Mouse (Mus musculus): ENCODE results near the gene Ugt1a9. TPM values are rescaled to one million over a fixed set of nuclear protein-coding genes. Genes with fewer than 3 reads are reported as not detected.
"Not testable (repeated sequence)": the region's sequence is repeated elsewhere in the genome, so short reads cannot be mapped to it uniquely, and the experiment has no call there.

Gene Ugt1a9
- polyA plus RNA-seq, 1 experiment from 2014 or later: not detected

DNA sequence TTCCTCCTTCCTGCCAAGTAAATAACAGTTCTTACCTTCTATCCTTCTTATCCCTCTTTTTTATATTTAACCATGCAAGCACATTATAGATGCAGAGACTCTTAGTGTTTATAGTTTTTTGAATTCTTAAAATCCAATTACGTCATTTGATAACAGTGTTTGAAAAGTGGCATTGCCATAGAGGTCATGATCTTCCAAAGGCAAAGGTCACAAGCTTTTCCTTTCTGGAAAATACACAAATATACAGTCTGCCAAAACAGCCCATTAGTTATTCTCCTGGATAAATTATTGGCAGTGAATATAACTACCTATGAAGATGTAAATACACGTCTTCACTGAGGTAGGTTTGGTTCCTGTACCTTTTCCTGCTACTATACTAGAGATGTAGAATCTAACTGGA, 3.9 kb downstream of the Ugt1a9 start:
- DNase-seq (ENCODE audit: low spot score) (no peak), ATAC-seq (replicated peaks; ENCODE audit: insufficient number of reproducible peaks, low FRiP score, low TSS enrichment, low read depth) (no peak)
- Histone ChIP-seq H3K9me3 (replicated peaks; ENCODE audit: control insufficient read depth, low read length) (no peaks in the 10 kb centered on the region), H3K4me3 (ENCODE audit: low read depth, low read length) (no peak overlapping the region), H3K36me3 (replicated peaks; ENCODE audit: control insufficient read depth, insufficient read depth, low read depth, low read length) (no peaks in the 10 kb centered on the region), H3K9ac (replicated peaks; ENCODE audit: low read length) (no peak overlapping the region), H3K4me1 (ENCODE audit: control insufficient read depth, insufficient read depth, low read length) (no peaks in the 10 kb centered on the region), H3K27me3 (ENCODE audit: control insufficient read depth, insufficient read depth, low read length) (no peaks in the 10 kb centered on the region), H3K27ac (replicated peaks; ENCODE audit: low read depth, low read length) (no peak overlapping the region), H3K4me2 (ENCODE audit: low read depth, low read length) (no peak overlapping the region)
- WGBS: 80% methylated on average over 2 of the region's 2 CpGs

DNA sequence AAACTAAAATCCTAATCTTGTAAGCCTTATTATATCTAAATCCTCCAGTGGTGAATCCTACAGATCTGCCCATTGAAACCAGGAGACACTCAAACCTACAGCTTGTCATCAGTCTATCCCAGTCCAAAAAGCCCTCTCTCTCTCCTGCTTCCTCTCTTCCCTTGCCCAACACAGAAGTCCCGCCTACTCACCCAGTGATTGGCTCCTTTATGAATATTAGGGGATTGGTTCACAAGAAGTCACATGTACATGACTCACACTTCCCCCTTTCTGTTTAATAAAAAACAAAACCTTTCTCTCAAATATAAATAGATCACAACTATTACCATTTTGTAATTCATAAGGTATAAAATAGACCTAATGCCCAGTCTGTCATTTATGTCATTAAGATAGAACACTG, 6.5 kb downstream of the Ugt1a9 start:
- H3K9ac ChIP-seq (replicated peaks; ENCODE audit: low read length): no peak overlapping the region
- no peak overlapping the region for H3K4me3 ChIP-seq (ENCODE audit: low read depth, low read length)
- H3K4me1 ChIP-seq (ENCODE audit: control insufficient read depth, insufficient read depth, low read length): no peaks in the 10 kb centered on the region
- no peak overlapping the region for H3K4me2 ChIP-seq (ENCODE audit: low read depth, low read length)
- ATAC-seq (replicated peaks; ENCODE audit: insufficient number of reproducible peaks, low FRiP score, low TSS enrichment, low read depth): no peak
- H3K27ac ChIP-seq (replicated peaks; ENCODE audit: low read depth, low read length): no peak overlapping the region
- no peaks in the 10 kb centered on the region for H3K9me3 ChIP-seq (replicated peaks; ENCODE audit: control insufficient read depth, low read length)
- no peaks in the 10 kb centered on the region for H3K27me3 ChIP-seq (ENCODE audit: control insufficient read depth, insufficient read depth, low read length)
- DNase-seq (ENCODE audit: low spot score): no peak
- H3K36me3 ChIP-seq (replicated peaks; ENCODE audit: control insufficient read depth, insufficient read depth, low read depth, low read length): no peaks in the 10 kb centered on the region
- 85% methylated on average over 1 of the region's 1 CpGs for WGBS

DNA sequence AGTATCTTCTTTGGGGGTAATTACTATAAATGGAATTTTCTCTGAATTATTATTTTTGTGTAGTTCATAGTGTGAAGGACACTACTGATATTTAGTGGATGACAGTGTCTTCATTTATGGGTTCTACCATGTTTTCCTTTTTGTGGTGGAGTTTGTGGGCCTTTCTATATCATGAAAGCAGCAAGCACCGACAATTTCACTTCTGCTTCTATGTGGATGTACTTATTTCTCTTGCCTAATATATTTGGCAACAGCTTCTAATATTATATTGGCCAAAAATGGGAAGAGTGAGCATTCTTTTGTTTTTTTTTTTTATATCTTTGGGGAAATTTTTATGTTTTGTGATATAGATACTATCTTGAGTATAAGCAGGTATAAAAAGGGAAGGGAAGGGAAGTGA, 11.1 kb downstream of the Ugt1a9 start:
- DNase-seq (ENCODE audit: low spot score): no peak
- 82% methylated on average over 1 of the region's 1 CpGs for WGBS
- no peak for ATAC-seq (replicated peaks; ENCODE audit: insufficient number of reproducible peaks, low FRiP score, low TSS enrichment, low read depth)
- no peaks in the 10 kb centered on the region for H3K4me1 ChIP-seq (ENCODE audit: control insufficient read depth, insufficient read depth, low read length)
- no peak overlapping the region for H3K4me2 ChIP-seq (ENCODE audit: low read depth, low read length)
- no peaks in the 10 kb centered on the region for H3K36me3 ChIP-seq (replicated peaks; ENCODE audit: control insufficient read depth, insufficient read depth, low read depth, low read length)
- no peak overlapping the region for H3K4me3 ChIP-seq (ENCODE audit: low read depth, low read length)
- H3K9me3 ChIP-seq (replicated peaks; ENCODE audit: control insufficient read depth, low read length): no peaks in the 10 kb centered on the region
- no peak overlapping the region for H3K27ac ChIP-seq (replicated peaks; ENCODE audit: low read depth, low read length)
- no peak overlapping the region for H3K9ac ChIP-seq (replicated peaks; ENCODE audit: low read length)
- H3K27me3 ChIP-seq (ENCODE audit: control insufficient read depth, insufficient read depth, low read length): no peaks in the 10 kb centered on the region

DNA sequence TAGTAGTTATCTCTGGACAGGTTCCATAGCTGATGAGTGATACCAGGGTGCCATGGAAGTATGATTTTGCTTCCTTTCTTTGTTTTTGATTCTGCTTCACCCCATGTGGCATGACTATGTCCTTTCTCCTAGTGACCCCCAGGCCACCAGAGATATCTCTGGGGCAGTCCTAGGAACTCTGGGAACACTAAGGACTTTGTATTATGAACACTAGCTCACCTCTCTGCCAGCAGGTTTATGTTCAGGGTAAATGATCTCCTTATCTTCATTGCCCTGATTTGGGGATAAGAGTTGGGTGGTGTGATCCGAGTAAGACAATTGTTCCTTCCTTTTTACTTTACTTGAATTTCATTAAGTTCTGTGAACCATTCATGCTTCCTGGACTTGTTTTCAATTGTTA, 15.5 kb downstream of the Ugt1a9 start:
- Histone ChIP-seq H3K27ac (replicated peaks; ENCODE audit: low read depth, low read length) (no peak overlapping the region), H3K4me3 (ENCODE audit: low read depth, low read length) (no peak overlapping the region), H3K4me1 (ENCODE audit: control insufficient read depth, insufficient read depth, low read length) (no peaks in the 10 kb centered on the region), H3K36me3 (replicated peaks; ENCODE audit: control insufficient read depth, insufficient read depth, low read depth, low read length) (no peaks in the 10 kb centered on the region), H3K27me3 (ENCODE audit: control insufficient read depth, insufficient read depth, low read length) (no peaks in the 10 kb centered on the region), H3K9ac (replicated peaks; ENCODE audit: low read length) (no peak overlapping the region), H3K4me2 (ENCODE audit: low read depth, low read length) (no peak overlapping the region), H3K9me3 (replicated peaks; ENCODE audit: control insufficient read depth, low read length) (no peaks in the 10 kb centered on the region)
- no peak for DNase-seq (ENCODE audit: low spot score)
- no peak for ATAC-seq (replicated peaks; ENCODE audit: insufficient number of reproducible peaks, low FRiP score, low TSS enrichment, low read depth)
- 71% methylated on average over 1 of the region's 1 CpGs for WGBS

DNA sequence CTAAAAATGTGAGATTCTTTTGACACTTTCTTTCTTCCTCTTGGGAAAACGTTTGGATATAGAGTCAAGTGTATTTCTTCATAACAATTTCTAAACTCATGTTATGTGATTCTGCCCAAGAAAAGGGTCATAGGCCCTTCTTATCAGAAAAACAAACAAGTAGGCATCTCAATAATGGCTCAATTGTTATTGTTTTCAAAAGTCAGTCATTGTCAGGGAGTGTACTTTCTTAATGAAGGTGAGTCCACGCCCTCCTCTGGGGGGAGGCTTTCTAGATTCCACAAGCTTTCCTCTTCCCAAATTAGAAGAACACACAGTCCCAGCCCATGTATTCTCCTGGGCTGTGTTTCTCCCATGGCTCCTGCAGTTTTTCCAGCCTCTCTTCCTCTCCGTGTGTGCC, 16.9 kb downstream of the Ugt1a9 start, which contains the start of gene Ugt1a8:
TSS of gene Ugt1a8 (plus strand) at position 301 of the 400 bp plus-strand sequence.
- Histone ChIP-seq H3K36me3 (replicated peaks; ENCODE audit: control insufficient read depth, insufficient read depth, low read depth, low read length) (no peaks in the 10 kb centered on the region), H3K4me1 (ENCODE audit: control insufficient read depth, insufficient read depth, low read length) (no peaks in the 10 kb centered on the region), H3K27ac (replicated peaks; ENCODE audit: low read depth, low read length) (no peak within 1 kb of the TSS), H3K4me3 (ENCODE audit: low read depth, low read length) (no peak within 1 kb of the TSS), H3K4me2 (ENCODE audit: low read depth, low read length) (no peak within 1 kb of the TSS), H3K27me3 (ENCODE audit: control insufficient read depth, insufficient read depth, low read length) (no peaks in the 10 kb centered on the region), H3K9me3 (replicated peaks; ENCODE audit: control insufficient read depth, low read length) (no peaks in the 10 kb centered on the region), H3K9ac (replicated peaks; ENCODE audit: low read length) (no peak within 1 kb of the TSS)
- DNase-seq (ENCODE audit: low spot score) (no peak), ATAC-seq (replicated peaks; ENCODE audit: insufficient number of reproducible peaks, low FRiP score, low TSS enrichment, low read depth) (no peak)
- 87% methylated on average over 3 of the region's 3 CpGs for WGBS

DNA sequence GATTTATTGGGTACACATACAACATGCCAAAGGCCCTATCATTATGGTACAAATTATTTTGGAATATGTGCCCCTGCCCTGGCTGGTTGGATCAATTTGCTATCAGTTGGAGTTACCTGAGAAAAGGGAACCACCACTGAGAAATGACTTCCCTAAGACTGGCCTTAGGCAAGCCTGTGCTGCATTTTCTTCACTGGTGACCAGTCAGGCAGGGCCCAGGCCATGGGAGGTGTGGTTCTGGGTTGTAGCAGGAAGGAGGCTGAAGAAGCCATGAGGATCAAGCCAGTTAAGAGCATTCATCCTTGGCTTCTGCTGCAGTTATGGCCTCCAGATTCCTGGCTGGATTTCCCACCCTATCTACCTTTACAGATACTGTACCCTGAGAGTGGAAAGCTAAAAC, 21.7 kb downstream of the Ugt1a9 start:
- Histone ChIP-seq H3K9me3 (replicated peaks; ENCODE audit: control insufficient read depth, low read length) (no peaks in the 10 kb centered on the region), H3K36me3 (replicated peaks; ENCODE audit: control insufficient read depth, insufficient read depth, low read depth, low read length) (no peaks in the 10 kb centered on the region), H3K4me3 (ENCODE audit: low read depth, low read length) (no peak overlapping the region), H3K4me2 (ENCODE audit: low read depth, low read length) (no peak overlapping the region), H3K27me3 (ENCODE audit: control insufficient read depth, insufficient read depth, low read length) (no peaks in the 10 kb centered on the region), H3K9ac (replicated peaks; ENCODE audit: low read length) (no peak overlapping the region), H3K4me1 (ENCODE audit: control insufficient read depth, insufficient read depth, low read length) (no peaks in the 10 kb centered on the region), H3K27ac (replicated peaks; ENCODE audit: low read depth, low read length) (no peak overlapping the region)
- DNase-seq (ENCODE audit: low spot score): no peak
- ATAC-seq (replicated peaks; ENCODE audit: insufficient number of reproducible peaks, low FRiP score, low TSS enrichment, low read depth): no peak

DNA sequence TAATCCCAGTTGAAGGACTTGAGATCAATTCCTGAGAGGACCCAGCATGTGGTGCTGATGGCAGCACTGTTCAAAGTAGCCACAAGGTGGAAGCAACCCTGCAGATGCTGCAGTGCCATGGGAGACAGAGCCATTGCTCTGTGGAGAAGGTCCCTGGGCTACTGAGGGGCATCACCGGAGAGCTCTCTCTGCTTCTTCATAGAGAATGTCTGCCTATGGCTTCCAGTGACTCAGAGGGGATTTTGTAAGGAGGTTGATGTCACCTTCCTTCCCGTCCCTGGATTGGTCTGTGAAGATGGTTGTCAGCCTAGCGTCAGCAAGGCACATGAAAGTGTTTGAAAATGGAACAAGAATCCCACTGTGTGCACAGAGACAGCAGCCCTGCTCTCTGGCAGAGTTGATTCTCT, 23.7 kb downstream of the Ugt1a9 start:
- not testable (repeated sequence) for H3K9ac ChIP-seq (replicated peaks; ENCODE audit: low read length); H3K4me3 ChIP-seq (ENCODE audit: low read depth, low read length); H3K9me3 ChIP-seq (replicated peaks; ENCODE audit: control insufficient read depth, low read length); H3K4me2 ChIP-seq (ENCODE audit: low read depth, low read length); ATAC-seq (replicated peaks; ENCODE audit: insufficient number of reproducible peaks, low FRiP score, low TSS enrichment, low read depth); H3K27ac ChIP-seq (replicated peaks; ENCODE audit: low read depth, low read length); H3K36me3 ChIP-seq (replicated peaks; ENCODE audit: control insufficient read depth, insufficient read depth, low read depth, low read length); H3K27me3 ChIP-seq (ENCODE audit: control insufficient read depth, insufficient read depth, low read length); DNase-seq (ENCODE audit: low spot score); H3K4me1 ChIP-seq (ENCODE audit: control insufficient read depth, insufficient read depth, low read length)
- WGBS: 76% methylated on average over 3 of the region's 3 CpGs

DNA sequence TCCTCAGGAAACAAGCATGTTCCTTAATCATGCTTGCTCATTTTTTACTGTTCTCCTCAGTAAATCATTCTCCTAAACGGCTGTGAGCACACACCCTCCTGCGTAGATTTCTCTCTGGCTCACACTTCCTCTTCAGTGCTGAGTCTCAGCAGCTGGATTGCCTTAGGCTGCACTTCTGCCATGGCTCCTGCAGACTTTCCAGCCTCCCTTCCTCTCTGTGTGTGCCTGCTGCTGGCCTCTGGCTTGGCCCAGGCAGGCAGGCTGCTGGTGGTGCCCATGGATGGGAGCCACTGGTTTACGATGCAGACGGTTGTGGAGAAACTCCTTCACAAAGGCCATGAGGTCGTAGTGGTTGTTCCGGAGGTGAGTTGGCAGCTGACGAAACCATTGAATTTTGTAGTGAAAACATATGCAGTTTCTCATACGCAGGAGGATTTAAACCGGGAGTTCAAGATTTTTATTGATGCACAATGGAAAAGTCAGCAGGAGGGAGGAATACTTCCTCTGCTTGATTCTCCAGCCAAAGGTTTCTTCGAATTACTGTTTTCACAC, 24.4 kb downstream of the Ugt1a9 start, which contains the start of gene Ugt1a7c:
TSS of gene Ugt1a7c (plus strand) at position 122 of the 552 bp plus-strand sequence.
- ATAC-seq (replicated peaks; ENCODE audit: insufficient number of reproducible peaks, low FRiP score, low TSS enrichment, low read depth) (no peak), DNase-seq (ENCODE audit: low spot score) (peak; percentile 24)
- no peaks in the 10 kb centered on the region for H3K36me3 ChIP-seq (replicated peaks; ENCODE audit: control insufficient read depth, insufficient read depth, low read depth, low read length)
- H3K4me2 ChIP-seq (ENCODE audit: low read depth, low read length): no peak within 1 kb of the TSS
- no peaks in the 10 kb centered on the region for H3K4me1 ChIP-seq (ENCODE audit: control insufficient read depth, insufficient read depth, low read length)
- H3K9me3 ChIP-seq (replicated peaks; ENCODE audit: control insufficient read depth, low read length): no peaks in the 10 kb centered on the region
- no peak within 1 kb of the TSS for H3K27ac ChIP-seq (replicated peaks; ENCODE audit: low read depth, low read length)
- 52% methylated on average over 10 of the region's 10 CpGs for WGBS
- no peaks in the 10 kb centered on the region for H3K27me3 ChIP-seq (ENCODE audit: control insufficient read depth, insufficient read depth, low read length)
- H3K9ac ChIP-seq (replicated peaks; ENCODE audit: low read length): no peak within 1 kb of the TSS; the same call in 1 of the 2 replicates
- no peak within 1 kb of the TSS for H3K4me3 ChIP-seq (ENCODE audit: low read depth, low read length)

Data from embryonic facial prominence, embryonic 11.5 days (tissue).